Mouse (Mus musculus): ENCODE results near the gene Vwa1. TPM values are rescaled to one million over a fixed set of nuclear protein-coding genes. Genes with fewer than 3 reads are reported as not detected.

Gene Vwa1
- polyA plus RNA-seq, 1 experiment from 2014 or later: 15.1 TPM

DNA sequence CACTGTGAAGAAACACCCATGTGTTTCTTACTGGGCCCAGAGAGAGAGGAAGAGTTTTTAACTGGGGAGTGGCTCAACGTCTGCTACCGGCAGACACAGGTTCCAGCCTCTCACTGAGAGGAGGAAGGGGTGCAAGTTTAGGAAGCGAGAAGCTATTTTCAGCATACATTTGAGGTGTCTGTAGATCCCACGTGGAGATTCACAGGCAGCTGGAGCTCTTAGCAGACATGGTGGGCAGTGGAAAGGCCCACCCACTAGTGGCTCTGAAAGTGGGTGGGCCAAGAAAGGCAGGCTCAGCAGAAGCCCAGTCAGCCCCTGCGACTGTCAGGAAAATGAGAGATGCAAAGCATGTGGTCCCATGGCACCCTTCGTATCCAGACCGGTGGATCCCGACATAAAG, 36.2 kb downstream of the Vwa1 start:
- no peak for ATAC-seq
- Histone ChIP-seq H3K4me3 (no peak overlapping the region), H3K4me2 (no peak overlapping the region), H3K27me3 (no peaks in the 10 kb centered on the region), H3K36me3 (ENCODE audit: poor library complexity, severe bottlenecking) (peaks cover 66% of the 10 kb centered on the region), H3K27ac (no peak overlapping the region), H3K4me1 (peaks cover 22% of the 10 kb centered on the region), H3K9me3 (replicated peaks) (no peaks in the 10 kb centered on the region), H3K9ac (no peak overlapping the region)
- WGBS: 72% methylated on average over 8 of the region's 8 CpGs

DNA sequence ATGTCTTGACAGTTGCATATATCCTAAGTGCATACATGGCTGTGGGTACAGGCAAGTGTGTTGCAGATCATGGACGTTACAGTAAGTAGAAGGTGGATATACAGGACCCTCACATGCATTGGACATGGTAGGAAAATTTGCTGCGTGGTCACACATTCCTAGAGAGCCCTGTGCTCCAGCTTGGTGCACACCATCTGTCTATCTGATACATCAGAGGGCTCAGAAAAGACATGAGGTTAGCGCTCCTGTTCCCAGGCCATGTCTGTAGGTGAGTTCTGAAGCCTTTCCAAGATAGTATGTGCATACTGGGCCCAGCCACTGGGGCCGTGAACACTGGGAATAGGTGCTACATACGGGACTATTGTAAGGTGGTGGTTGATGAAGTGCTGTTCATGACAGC, 38.1 kb downstream of the Vwa1 start:
- Histone ChIP-seq H3K36me3 (ENCODE audit: poor library complexity, severe bottlenecking) (peaks cover 58% of the 10 kb centered on the region), H3K27ac (no peak overlapping the region), H3K4me3 (peak overlapping the region; percentile 83), H3K4me2 (peak overlapping the region; percentile 93), H3K27me3 (no peaks in the 10 kb centered on the region), H3K9me3 (replicated peaks) (no peaks in the 10 kb centered on the region), H3K4me1 (peaks cover 22% of the 10 kb centered on the region), H3K9ac (peak overlapping the region; percentile 95; the same call in 1 of the 2 replicates)
- 89% methylated on average over 5 of the region's 5 CpGs for WGBS
- no peak for ATAC-seq

DNA sequence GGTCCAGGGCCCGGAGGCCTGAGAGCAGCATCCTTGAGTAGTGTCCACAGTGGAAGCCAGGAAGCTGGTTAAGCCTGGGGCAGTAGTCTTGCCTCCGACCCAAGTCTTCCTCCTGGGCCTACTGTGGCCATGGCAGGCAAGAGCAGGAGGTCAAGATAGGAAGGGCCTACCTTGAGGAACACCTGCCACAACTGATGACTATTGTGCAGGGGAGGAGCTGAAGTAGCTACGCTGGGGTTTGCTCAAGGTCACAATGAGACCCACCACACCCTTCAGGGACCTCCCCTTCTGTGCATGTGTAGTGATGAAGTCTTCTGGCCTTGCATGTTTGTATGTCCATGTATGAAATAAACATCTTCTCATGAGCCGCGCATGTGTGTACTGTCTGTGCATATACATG, 38.7 kb downstream of the Vwa1 start:
- Histone ChIP-seq H3K27me3 (no peaks in the 10 kb centered on the region), H3K4me1 (peaks cover 22% of the 10 kb centered on the region), H3K4me3 (peak overlapping the region; percentile 83), H3K9me3 (replicated peaks) (no peaks in the 10 kb centered on the region), H3K9ac (peak overlapping the region; percentile 95), H3K27ac (peak overlapping the region; percentile 91), H3K4me2 (peak overlapping the region; percentile 93), H3K36me3 (ENCODE audit: poor library complexity, severe bottlenecking) (peaks cover 56% of the 10 kb centered on the region)
- 72% methylated on average over 5 of the region's 5 CpGs for WGBS
- ATAC-seq: no peak; the same call in 1 of the 2 replicates

DNA sequence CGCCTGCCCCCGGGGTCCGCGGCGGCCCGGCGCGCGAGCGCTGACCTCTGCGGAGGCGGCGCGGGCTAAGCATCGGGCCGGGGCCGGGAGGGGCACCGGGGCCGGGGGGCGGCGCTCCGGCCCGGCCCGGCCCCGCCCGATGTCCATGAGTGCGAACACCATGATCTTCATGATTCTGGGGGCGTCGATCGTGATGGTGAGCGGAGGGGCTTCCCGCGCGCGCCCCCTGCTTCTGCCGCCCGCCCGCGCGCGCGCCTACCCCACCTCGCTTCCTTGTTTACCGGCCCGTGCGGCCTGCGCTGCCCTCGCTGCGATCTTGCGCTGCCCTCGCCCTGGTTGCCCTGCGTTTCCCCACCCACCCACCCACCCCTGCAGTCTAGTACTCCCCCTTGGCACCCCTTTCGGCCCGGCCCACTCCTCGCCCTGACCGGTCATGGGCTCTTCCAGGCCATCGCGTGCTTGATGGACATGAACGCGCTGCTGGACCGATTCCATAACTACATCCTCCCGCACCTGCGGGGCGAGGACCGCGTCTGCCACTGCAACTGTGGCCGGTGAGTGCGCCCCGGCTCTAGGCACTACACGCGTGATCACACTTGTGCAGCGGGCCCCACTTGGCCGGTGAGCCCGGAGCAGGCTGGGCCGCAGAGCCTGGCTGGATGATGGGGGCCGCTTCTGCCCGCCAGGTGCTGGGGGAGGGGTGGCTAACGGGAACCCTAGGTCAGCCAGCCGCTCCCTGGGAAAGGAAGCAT, 39.4 kb downstream of the Vwa1 start:
- Histone ChIP-seq H3K4me1 (peaks cover 22% of the 10 kb centered on the region), H3K9me3 (replicated peaks) (no peaks in the 10 kb centered on the region), H3K4me3 (peak overlapping the region; percentile 83), H3K27ac (peak overlapping the region; percentile 91), H3K36me3 (ENCODE audit: poor library complexity, severe bottlenecking) (peaks cover 52% of the 10 kb centered on the region), H3K4me2 (peak overlapping the region; percentile 93), H3K9ac (peak overlapping the region; percentile 95), H3K27me3 (no peaks in the 10 kb centered on the region)
- under 1% methylated on average over 43 of the region's 79 CpGs for WGBS
- peak; percentile 60 for ATAC-seq

DNA sequence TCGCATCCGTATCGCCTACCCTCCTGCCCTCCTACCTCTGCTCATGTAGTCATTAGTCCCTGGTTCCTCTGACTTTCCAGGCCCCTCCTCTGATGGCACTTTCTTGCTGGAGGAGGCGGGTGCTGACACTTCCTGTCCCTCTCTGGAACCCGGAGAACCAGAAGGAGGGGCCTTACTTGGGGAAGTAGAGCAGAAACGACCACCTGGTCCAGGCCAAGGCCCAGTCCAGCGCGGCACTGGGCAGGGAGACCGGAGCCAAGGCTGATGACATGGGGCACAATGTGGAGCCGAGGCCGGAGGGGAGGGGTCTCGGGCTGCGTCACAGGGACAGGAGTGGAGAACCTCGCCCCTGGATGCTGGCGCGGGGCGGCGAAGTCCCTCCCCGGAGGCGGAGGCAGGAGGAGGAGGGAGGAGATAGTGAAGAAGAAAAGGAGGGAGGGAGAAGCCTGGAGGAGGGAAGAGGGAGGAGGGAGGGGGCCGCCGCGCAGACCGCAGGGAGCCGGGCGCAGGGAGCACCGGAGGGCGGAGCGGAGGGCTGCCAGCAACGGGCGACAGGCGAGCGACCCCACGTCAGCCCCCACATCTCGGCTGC, 40.1 kb downstream of the Vwa1 start, which contains the start of gene Tmem240:
Tmem240 (plus strand) TSS at position 451 of the 592 bp plus-strand sequence.
- Histone ChIP-seq H3K9ac (peak within 1 kb of the TSS; percentile 95), H3K4me2 (peak within 1 kb of the TSS; percentile 93), H3K4me3 (peak within 1 kb of the TSS; percentile 83), H3K4me1 (peaks cover 22% of the 10 kb centered on the region), H3K9me3 (replicated peaks) (no peaks in the 10 kb centered on the region), H3K27me3 (no peaks in the 10 kb centered on the region), H3K27ac (peak within 1 kb of the TSS; percentile 91), H3K36me3 (ENCODE audit: poor library complexity, severe bottlenecking) (peaks cover 45% of the 10 kb centered on the region)
- peak; percentile 93 for ATAC-seq
- WGBS: under 1% methylated on average over 20 of the region's 35 CpGs

DNA sequence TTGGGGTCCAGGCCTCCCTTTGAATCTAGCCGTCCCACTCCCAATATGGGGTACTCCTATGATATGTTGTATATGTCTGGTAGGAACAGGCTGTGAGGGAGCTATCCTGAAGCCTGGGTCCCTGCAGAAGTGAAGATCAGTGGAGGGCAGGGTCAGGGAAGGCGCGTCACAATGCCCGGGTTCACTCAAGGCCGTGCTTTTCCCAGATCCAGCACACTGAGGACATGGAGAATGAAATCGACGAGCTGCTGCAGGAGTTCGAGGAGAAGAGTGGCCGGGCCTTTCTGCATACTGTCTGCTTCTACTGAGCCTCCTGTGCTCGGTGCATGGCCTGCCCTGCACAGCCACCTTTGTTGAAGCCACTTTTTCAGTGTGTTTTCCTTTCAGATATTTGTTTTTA, 41.2 kb downstream of the Vwa1 start:
- 86% methylated on average over 10 of the region's 10 CpGs for WGBS
- no peak for ATAC-seq
- H3K4me2 ChIP-seq: no peak overlapping the region
- no peak overlapping the region for H3K4me3 ChIP-seq
- no peak overlapping the region for H3K9ac ChIP-seq
- peaks cover 23% of the 10 kb centered on the region for H3K4me1 ChIP-seq
- peaks cover 37% of the 10 kb centered on the region for H3K36me3 ChIP-seq (ENCODE audit: poor library complexity, severe bottlenecking)
- H3K27ac ChIP-seq: no peak overlapping the region
- no peaks in the 10 kb centered on the region for H3K9me3 ChIP-seq (replicated peaks)
- H3K27me3 ChIP-seq: no peaks in the 10 kb centered on the region

DNA sequence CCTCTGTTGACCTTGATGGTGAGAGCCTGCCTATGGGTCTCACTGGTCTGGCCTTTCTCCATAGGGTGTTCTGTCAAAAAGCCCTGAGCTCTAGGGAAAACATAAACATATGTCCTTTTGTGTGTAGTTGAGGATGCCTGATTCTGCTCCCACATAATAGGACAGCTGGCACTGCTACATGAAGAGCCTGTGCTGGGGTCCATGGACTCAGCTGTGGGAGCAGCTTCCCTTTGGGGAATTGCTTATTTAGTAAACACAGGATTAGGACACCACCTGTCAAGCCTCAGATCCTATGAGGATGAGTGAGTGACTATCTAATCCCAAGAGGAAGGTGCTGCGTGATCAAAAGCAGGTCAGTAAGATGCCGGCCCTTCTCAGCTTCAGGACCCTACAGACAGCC, 46.5 kb downstream of the Vwa1 start:
- 90% methylated on average over 2 of the region's 2 CpGs for WGBS
- no peak overlapping the region; the same call in 1 of the 2 replicates for H3K27ac ChIP-seq

DNA sequence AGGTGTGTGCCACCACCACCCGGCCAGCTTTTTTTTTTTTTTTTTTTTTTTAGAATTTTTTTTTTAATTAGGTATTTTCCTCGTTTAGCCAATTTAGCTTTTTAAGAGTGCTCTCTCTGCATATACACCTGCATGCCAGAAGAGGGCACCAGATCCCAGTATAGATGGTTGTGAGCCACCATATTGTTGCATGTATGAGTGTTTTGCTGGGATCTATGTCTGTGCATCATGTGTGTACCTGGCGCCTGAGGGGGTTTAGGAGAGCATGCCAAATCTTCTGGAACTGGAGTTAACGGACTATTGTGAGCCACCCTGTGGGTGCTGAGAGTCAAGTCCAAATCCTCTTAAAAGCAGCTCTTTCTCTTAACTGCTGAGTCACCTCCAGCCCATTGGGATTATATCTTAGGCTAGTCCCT, 52.8 kb downstream of the Vwa1 start:
- no peak overlapping the region for H3K9ac ChIP-seq
- H3K36me3 ChIP-seq (ENCODE audit: poor library complexity, severe bottlenecking): peaks cover 19% of the 10 kb centered on the region
- no peak overlapping the region for H3K4me2 ChIP-seq
- WGBS: 58% methylated on average over 4 of the region's 4 CpGs
- no peaks in the 10 kb centered on the region for H3K4me1 ChIP-seq
- no peaks in the 10 kb centered on the region for H3K27me3 ChIP-seq
- H3K9me3 ChIP-seq (replicated peaks): no peaks in the 10 kb centered on the region
- H3K27ac ChIP-seq: no peak overlapping the region
- no peak overlapping the region for H3K4me3 ChIP-seq
- ATAC-seq: no peak

More for the DNA sequence above, 46.5 kb downstream of the Vwa1 start:
- Histone ChIP-seq H3K9me3 (replicated peaks) (no peaks in the 10 kb centered on the region), H3K27me3 (no peaks in the 10 kb centered on the region), H3K4me3 (no peak overlapping the region), H3K36me3 (ENCODE audit: poor library complexity, severe bottlenecking) (peaks cover 19% of the 10 kb centered on the region), H3K4me1 (0 out of 2 replicates have a peak, but pooled peaks cover 5% of the 10 kb centered on the region), H3K9ac (no peak overlapping the region), H3K4me2 (no peak overlapping the region)
- no peak for ATAC-seq

Small RNA genes within 50 kb of the gene (microRNA-seq; reads per million reads assigned to microRNA genes)
- not detected for gene Gm27743

Other genes with a start within 250 kb of the Vwa1 start
- 88.7 and 91.9 TPM in 2 replicates for gene Nadk, start 212.3 kb downstream of the Vwa1 start, polyA plus RNA-seq (2015; fragmentation: Nextera tagmentation; extraction: Ambion mirVana)
- 10.6 and 10.7 TPM in 2 replicates for gene Slc35e2, start 173.3 kb downstream of the Vwa1 start, polyA plus RNA-seq (2015; fragmentation: Nextera tagmentation; extraction: Ambion mirVana)
- gene Cdk11b, start 149.8 kb downstream of the Vwa1 start, polyA plus RNA-seq (2015; fragmentation: Nextera tagmentation; extraction: Ambion mirVana): 75.5 and 77.9 TPM in 2 replicates
- not detected in 2 replicates for gene Gm10563, start 129.3 kb downstream of the Vwa1 start, polyA plus RNA-seq (2015; fragmentation: Nextera tagmentation; extraction: Ambion mirVana)
- gene Mmp23, start 121.3 kb downstream of the Vwa1 start, polyA plus RNA-seq (2015; fragmentation: Nextera tagmentation; extraction: Ambion mirVana): 1.6 and 2.1 TPM in 2 replicates
- gene Mib2, start 105.5 kb downstream of the Vwa1 start, polyA plus RNA-seq (2015; fragmentation: Nextera tagmentation; extraction: Ambion mirVana): 29.8 and 35.2 TPM in 2 replicates
- gene Fndc10, start 80.4 kb downstream of the Vwa1 start, polyA plus RNA-seq (2015; fragmentation: Nextera tagmentation; extraction: Ambion mirVana): 1.9 and 2.3 TPM in 2 replicates
- gene Ssu72, start 69.9 kb downstream of the Vwa1 start, polyA plus RNA-seq (2015; fragmentation: Nextera tagmentation; extraction: Ambion mirVana): 160 and 162 TPM in 2 replicates
- 1.9 and 2.4 TPM in 2 replicates for gene Tmem240, start 39.9 kb downstream of the Vwa1 start, polyA plus RNA-seq (2015; fragmentation: Nextera tagmentation; extraction: Ambion mirVana)
- 79.2 and 93.3 TPM in 2 replicates for gene Atad3a, start 13.6 kb downstream of the Vwa1 start, polyA plus RNA-seq (2015; fragmentation: Nextera tagmentation; extraction: Ambion mirVana)
- gene Tmem88b, start 11.2 kb upstream of the Vwa1 start, polyA plus RNA-seq (2015; fragmentation: Nextera tagmentation; extraction: Ambion mirVana): 0.20 and 0.45 TPM in 2 replicates
- 0.18 TPM in 1 of 2 replicates, not detected in the other for gene Ankrd65, start 15.7 kb upstream of the Vwa1 start, polyA plus RNA-seq (2015; fragmentation: Nextera tagmentation; extraction: Ambion mirVana)
- gene Mrpl20, start 28.2 kb upstream of the Vwa1 start, polyA plus RNA-seq (2015; fragmentation: Nextera tagmentation; extraction: Ambion mirVana): 251 and 266 TPM in 2 replicates
- gene Ccnl2, start 37.8 kb upstream of the Vwa1 start, polyA plus RNA-seq (2015; fragmentation: Nextera tagmentation; extraction: Ambion mirVana): 166 and 179 TPM in 2 replicates
- 147 and 151 TPM in 2 replicates for gene Aurkaip1, start 56.6 kb upstream of the Vwa1 start, polyA plus RNA-seq (2015; fragmentation: Nextera tagmentation; extraction: Ambion mirVana)
- gene Mxra8, start 65.0 kb upstream of the Vwa1 start, polyA plus RNA-seq (2015; fragmentation: Nextera tagmentation; extraction: Ambion mirVana): 15.6 and 17.1 TPM in 2 replicates
- gene Dvl1, start 72.7 kb upstream of the Vwa1 start, polyA plus RNA-seq (2015; fragmentation: Nextera tagmentation; extraction: Ambion mirVana): 7.2 and 7.6 TPM in 2 replicates
- gene Tas1r3, start 88.7 kb upstream of the Vwa1 start, polyA plus RNA-seq (2015; fragmentation: Nextera tagmentation; extraction: Ambion mirVana): 0.58 and 0.72 TPM in 2 replicates
- 19.1 and 22.3 TPM in 2 replicates for gene Cptp, start 94.7 kb upstream of the Vwa1 start, polyA plus RNA-seq (2015; fragmentation: Nextera tagmentation; extraction: Ambion mirVana)
- 96.2 and 106 TPM in 2 replicates for gene Ints11, start 94.8 kb upstream of the Vwa1 start, polyA plus RNA-seq (2015; fragmentation: Nextera tagmentation; extraction: Ambion mirVana)
- 46.5 and 54.2 TPM in 2 replicates for gene Pusl1, start 117.1 kb upstream of the Vwa1 start, polyA plus RNA-seq (2015; fragmentation: Nextera tagmentation; extraction: Ambion mirVana)
- 51.0 and 56.7 TPM in 2 replicates for gene Acap3, start 117.1 kb upstream of the Vwa1 start, polyA plus RNA-seq (2015; fragmentation: Nextera tagmentation; extraction: Ambion mirVana)
- gene Ube2j2, start 169.1 kb upstream of the Vwa1 start, polyA plus RNA-seq (2015; fragmentation: Nextera tagmentation; extraction: Ambion mirVana): 131 and 136 TPM in 2 replicates
- 7.0 and 10.1 TPM in 2 replicates for gene C1qtnf12, start 187.6 kb upstream of the Vwa1 start, polyA plus RNA-seq (2015; fragmentation: Nextera tagmentation; extraction: Ambion mirVana)
- gene B3galt6, start 218.0 kb upstream of the Vwa1 start, polyA plus RNA-seq (2015; fragmentation: Nextera tagmentation; extraction: Ambion mirVana): 21.0 and 21.8 TPM in 2 replicates
- 113 and 118 TPM in 2 replicates for gene Sdf4, start 218.2 kb upstream of the Vwa1 start, polyA plus RNA-seq (2015; fragmentation: Nextera tagmentation; extraction: Ambion mirVana)
- 0.63 and 1.1 TPM in 2 replicates for gene Tnfrsf4, start 239.1 kb upstream of the Vwa1 start, polyA plus RNA-seq (2015; fragmentation: Nextera tagmentation; extraction: Ambion mirVana)